Mouse (Mus musculus): ENCODE measurements around the gene Cd200. TPM values are rescaled to one million over a fixed set of nuclear protein-coding genes. Genes with fewer than 3 reads are reported as not detected.

The Cd200 gene
- polyA plus RNA-seq, 1 experiment from 2014 or later, result 27.6 TPM

GRCm38 (mm10) chr16:45392246-45392645, 16.6 kb downstream of the Cd200 start:
- Histone ChIP-seq H3K4me3 (ENCODE audit: control insufficient read depth in 1 of 2, insufficient read depth in 1 of 2, low read depth in 1 of 2, low read length in 2 of 2) (no peak overlapping the region), H3K36me3 (ENCODE audit: control insufficient read depth, insufficient read depth, low read length) (no peaks in the 10 kb centered on the region), H3K27ac (replicated peaks in 1 of 2; ENCODE audit: control insufficient read depth in 1 of 2, insufficient read depth in 1 of 2, low read depth in 2 of 2, low read length in 2 of 2) (no peak overlapping the region), H3K27me3 (ENCODE audit: control insufficient read depth, insufficient read depth, low read length) (no peaks in the 10 kb centered on the region), H3K9ac (ENCODE audit: low read length) (no peak overlapping the region), H3K4me2 (ENCODE audit: low read length) (no peak overlapping the region), H3K9me3 (ENCODE audit: control insufficient read depth, low read length) (no peaks in the 10 kb centered on the region), H3K4me1 (ENCODE audit: control insufficient read depth in 2 of 2, insufficient read depth in 2 of 2, low read length in 2 of 2) (no peaks in the 10 kb centered on the region)
- no peak for ATAC-seq (ENCODE audit: insufficient number of reproducible peaks, insufficient read depth, low FRiP score, low read depth)
- 83% methylated on average over 6 of the region's 6 CpGs for WGBS

DNA sequence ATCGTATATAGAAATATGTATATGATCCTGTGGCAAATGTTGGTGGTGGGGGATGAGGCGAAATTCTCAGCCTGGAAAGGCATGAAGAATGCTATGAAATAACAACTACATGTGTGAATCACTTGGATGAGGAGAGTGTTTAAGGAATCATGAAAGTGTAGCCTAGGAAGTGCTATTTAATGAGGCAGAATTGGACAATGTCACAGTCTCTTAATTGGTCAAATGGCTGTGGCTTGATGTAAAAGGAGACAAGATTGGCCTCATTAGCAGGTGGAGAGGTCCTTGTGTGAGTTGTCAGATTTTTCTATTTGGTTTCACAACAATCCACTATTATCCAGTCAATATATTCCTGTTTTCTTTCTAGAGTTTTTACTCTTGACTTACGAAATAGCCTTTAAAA, 17.2 kb downstream of the Cd200 start:
- no peak for ATAC-seq (ENCODE audit: insufficient number of reproducible peaks, insufficient read depth, low FRiP score, low read depth)
- H3K9me3 ChIP-seq (ENCODE audit: control insufficient read depth, low read length), result no peaks in the 10 kb centered on the region
- H3K36me3 ChIP-seq (ENCODE audit: control insufficient read depth, insufficient read depth, low read length), result no peaks in the 10 kb centered on the region
- no peak overlapping the region for H3K9ac ChIP-seq (ENCODE audit: low read length)
- WGBS, result 83% methylated on average over 3 of the region's 3 CpGs
- H3K4me3 ChIP-seq (ENCODE audit: control insufficient read depth in 1 of 2, insufficient read depth in 1 of 2, low read depth in 1 of 2, low read length in 2 of 2), result no peak overlapping the region
- H3K27me3 ChIP-seq (ENCODE audit: control insufficient read depth, insufficient read depth, low read length), result no peaks in the 10 kb centered on the region
- H3K27ac ChIP-seq (replicated peaks in 1 of 2; ENCODE audit: control insufficient read depth in 1 of 2, insufficient read depth in 1 of 2, low read depth in 2 of 2, low read length in 2 of 2), result no peak overlapping the region
- no peak overlapping the region for H3K4me2 ChIP-seq (ENCODE audit: low read length)
- H3K4me1 ChIP-seq (ENCODE audit: control insufficient read depth in 2 of 2, insufficient read depth in 2 of 2, low read length in 2 of 2), result no peaks in the 10 kb centered on the region

- ATAC-seq (ENCODE audit: insufficient number of reproducible peaks, insufficient read depth, low FRiP score, low read depth), result no peak
These were observed 18.4 kb downstream of the Cd200 start for GRCm38 (mm10) chr16:45390286-45390956.

GRCm38 (mm10) chr16:45389833-45390232, 19.0 kb downstream of the Cd200 start:
- no peak overlapping the region for H3K4me3 ChIP-seq (ENCODE audit: control insufficient read depth in 1 of 2, insufficient read depth in 1 of 2, low read depth in 1 of 2, low read length in 2 of 2)
- H3K9ac ChIP-seq (ENCODE audit: low read length), result no peak overlapping the region
- H3K4me1 ChIP-seq (ENCODE audit: control insufficient read depth in 2 of 2, insufficient read depth in 2 of 2, low read length in 2 of 2), result no peaks in the 10 kb centered on the region
- H3K9me3 ChIP-seq (ENCODE audit: control insufficient read depth, low read length), result no peaks in the 10 kb centered on the region
- no peaks in the 10 kb centered on the region for H3K36me3 ChIP-seq (ENCODE audit: control insufficient read depth, insufficient read depth, low read length)
- H3K27me3 ChIP-seq (ENCODE audit: control insufficient read depth, insufficient read depth, low read length), result no peaks in the 10 kb centered on the region
- 78% methylated on average over 2 of the region's 2 CpGs for WGBS
- no peak overlapping the region for H3K27ac ChIP-seq (replicated peaks in 1 of 2; ENCODE audit: control insufficient read depth in 1 of 2, insufficient read depth in 1 of 2, low read depth in 2 of 2, low read length in 2 of 2)
- no peak overlapping the region for H3K4me2 ChIP-seq (ENCODE audit: low read length)
- no peak for ATAC-seq (ENCODE audit: insufficient number of reproducible peaks, insufficient read depth, low FRiP score, low read depth)

More at GRCm38 (mm10) chr16:45390286-45390956, 18.4 kb downstream of the Cd200 start:
- no peaks in the 10 kb centered on the region for H3K27me3 ChIP-seq (ENCODE audit: control insufficient read depth, insufficient read depth, low read length)
- no peaks in the 10 kb centered on the region for H3K9me3 ChIP-seq (ENCODE audit: control insufficient read depth, low read length)
- no peak overlapping the region for H3K9ac ChIP-seq (ENCODE audit: low read length)
- no peaks in the 10 kb centered on the region for H3K36me3 ChIP-seq (ENCODE audit: control insufficient read depth, insufficient read depth, low read length)
- no peak overlapping the region for H3K4me3 ChIP-seq (ENCODE audit: control insufficient read depth in 1 of 2, insufficient read depth in 1 of 2, low read depth in 1 of 2, low read length in 2 of 2)
- WGBS, result 76% methylated on average over 5 of the region's 5 CpGs
- H3K4me1 ChIP-seq (ENCODE audit: control insufficient read depth in 2 of 2, insufficient read depth in 2 of 2, low read length in 2 of 2), result no peaks in the 10 kb centered on the region
- no peak overlapping the region for H3K27ac ChIP-seq (replicated peaks in 1 of 2; ENCODE audit: control insufficient read depth in 1 of 2, insufficient read depth in 1 of 2, low read depth in 2 of 2, low read length in 2 of 2)
- H3K4me2 ChIP-seq (ENCODE audit: low read length), result no peak overlapping the region

DNA sequence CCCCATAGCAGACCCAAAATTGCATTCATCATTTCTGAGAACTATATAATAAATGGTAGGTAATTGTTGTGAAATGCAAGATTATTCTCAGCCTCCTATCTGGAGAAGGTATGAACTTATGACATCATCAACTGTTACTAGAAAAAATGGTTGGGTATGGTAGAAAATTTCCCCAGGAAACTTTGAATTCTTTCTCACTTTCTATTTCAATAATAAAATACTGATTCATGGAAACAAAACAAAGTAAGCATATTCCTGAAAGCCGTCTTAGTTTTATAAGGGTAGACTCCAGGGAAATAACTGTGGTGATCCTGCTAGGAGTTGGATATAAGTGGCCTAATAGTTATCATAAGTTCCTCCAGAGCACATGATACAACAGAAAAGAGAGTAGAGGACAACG, 19.8 kb downstream of the Cd200 start:
- Histone ChIP-seq H3K9me3 (ENCODE audit: control insufficient read depth, low read length) (no peaks in the 10 kb centered on the region), H3K27me3 (ENCODE audit: control insufficient read depth, insufficient read depth, low read length) (no peaks in the 10 kb centered on the region), H3K36me3 (ENCODE audit: control insufficient read depth, insufficient read depth, low read length) (no peaks in the 10 kb centered on the region), H3K9ac (ENCODE audit: low read length) (no peak overlapping the region), H3K27ac (replicated peaks in 1 of 2; ENCODE audit: control insufficient read depth in 1 of 2, insufficient read depth in 1 of 2, low read depth in 2 of 2, low read length in 2 of 2) (no peak overlapping the region), H3K4me2 (ENCODE audit: low read length) (no peak overlapping the region), H3K4me1 (ENCODE audit: control insufficient read depth in 2 of 2, insufficient read depth in 2 of 2, low read length in 2 of 2) (no peaks in the 10 kb centered on the region), H3K4me3 (ENCODE audit: control insufficient read depth in 1 of 2, insufficient read depth in 1 of 2, low read depth in 1 of 2, low read length in 2 of 2) (no peak overlapping the region)
- WGBS, result 75% methylated on average over 2 of the region's 2 CpGs
- no peak for ATAC-seq (ENCODE audit: insufficient number of reproducible peaks, insufficient read depth, low FRiP score, low read depth)

- ATAC-seq (ENCODE audit: insufficient number of reproducible peaks, insufficient read depth, low FRiP score, low read depth), result no peak
- Histone ChIP-seq H3K27me3 (ENCODE audit: control insufficient read depth, insufficient read depth, low read length) (no peaks in the 10 kb centered on the region), H3K4me3 (ENCODE audit: control insufficient read depth in 1 of 2, insufficient read depth in 1 of 2, low read depth in 1 of 2, low read length in 2 of 2) (no peak overlapping the region), H3K27ac (replicated peaks in 1 of 2; ENCODE audit: control insufficient read depth in 1 of 2, insufficient read depth in 1 of 2, low read depth in 2 of 2, low read length in 2 of 2) (no peak overlapping the region), H3K9me3 (ENCODE audit: control insufficient read depth, low read length) (no peaks in the 10 kb centered on the region), H3K4me1 (ENCODE audit: control insufficient read depth in 2 of 2, insufficient read depth in 2 of 2, low read length in 2 of 2) (no peaks in the 10 kb centered on the region), H3K36me3 (ENCODE audit: control insufficient read depth, insufficient read depth, low read length) (no peaks in the 10 kb centered on the region), H3K9ac (ENCODE audit: low read length) (no peak overlapping the region), H3K4me2 (ENCODE audit: low read length) (no peak overlapping the region)
- WGBS, result 81% methylated on average over 3 of the region's 3 CpGs
These were observed 27.0 kb downstream of the Cd200 start for GRCm38 (mm10) chr16:45381811-45382210.

GRCm38 (mm10) chr16:45378959-45379358, 29.9 kb downstream of the Cd200 start:
- no peak overlapping the region for H3K27ac ChIP-seq (replicated peaks in 1 of 2; ENCODE audit: control insufficient read depth in 1 of 2, insufficient read depth in 1 of 2, low read depth in 2 of 2, low read length in 2 of 2)
- no peak for ATAC-seq (ENCODE audit: insufficient number of reproducible peaks, insufficient read depth, low FRiP score, low read depth)
- no peaks in the 10 kb centered on the region for H3K9me3 ChIP-seq (ENCODE audit: control insufficient read depth, low read length)
- no peaks in the 10 kb centered on the region for H3K4me1 ChIP-seq (ENCODE audit: control insufficient read depth in 2 of 2, insufficient read depth in 2 of 2, low read length in 2 of 2)
- H3K36me3 ChIP-seq (ENCODE audit: control insufficient read depth, insufficient read depth, low read length), result no peaks in the 10 kb centered on the region
- no peak overlapping the region for H3K9ac ChIP-seq (ENCODE audit: low read length)
- H3K4me3 ChIP-seq (ENCODE audit: control insufficient read depth in 1 of 2, insufficient read depth in 1 of 2, low read depth in 1 of 2, low read length in 2 of 2), result no peak overlapping the region
- H3K27me3 ChIP-seq (ENCODE audit: control insufficient read depth, insufficient read depth, low read length), result no peaks in the 10 kb centered on the region
- 55% methylated on average over 3 of the region's 3 CpGs for WGBS
- no peak overlapping the region for H3K4me2 ChIP-seq (ENCODE audit: low read length)
